Mouse (Mus musculus) forebrain, embryonic 13.5 days (tissue): ENCODE data around the gene Smagp. TPM values are rescaled to one million over a fixed set of nuclear protein-coding genes. Genes with fewer than 3 reads are reported as not detected.

Experiments
- ATAC-seq: fragments of 200-750 bp; cut with Nextera tagmentation; 2 replicates; pipeline ENCODE4 v1.8.0; 2017
- H3K27ac ChIP-seq: fragments of 300-500 bp; sonication (generic); 2 replicates; pipeline ENCODE4 v1.5.1; 2015; ENCODE audit warnings: inconsistent platforms, mild to moderate bottlenecking, moderate library complexity
- H3K27me3 ChIP-seq: fragments of 300-500 bp; sonication (generic); 2 replicates; pipeline ENCODE4 v1.6.1; 2015; ENCODE audit warnings: mild to moderate bottlenecking, inconsistent platforms
- H3K36me3 ChIP-seq: fragments of 300-500 bp; sonication (generic); 2 replicates; pipeline ENCODE4 v1.6.1; 2015; ENCODE audit warnings: mild to moderate bottlenecking, inconsistent platforms; ENCODE audit not compliant: poor library complexity, severe bottlenecking
- H3K4me1 ChIP-seq: fragments of 300-500 bp; sonication (generic); 2 replicates; pipeline ENCODE4 v1.6.1; 2015; ENCODE audit warnings: inconsistent platforms
- H3K4me2 ChIP-seq: fragments of 300-500 bp; sonication (generic); 2 replicates; pipeline ENCODE4 v1.6.1; 2015; ENCODE audit warnings: inconsistent platforms, mild to moderate bottlenecking, moderate library complexity
- H3K4me3 ChIP-seq: fragments of 300-500 bp; sonication (generic); 2 replicates; pipeline ENCODE4 v1.5.1; 2015; ENCODE audit warnings: mild to moderate bottlenecking, inconsistent platforms
- H3K9ac ChIP-seq: fragments of 300-500 bp; sonication (generic); 2 replicates; pipeline ENCODE4 v1.6.1; 2015; ENCODE audit warnings: mild to moderate bottlenecking, inconsistent platforms
- H3K9me3 ChIP-seq: fragments of 300-500 bp; sonication (generic); replicated peaks from 2 replicates; pipeline ENCODE4 v1.6.1; 2016; ENCODE audit warnings: inconsistent platforms
- WGBS: fragments of 180-500 bp; shearing (Covaris S2); methylation state at CpG from one replicate; pipeline ENCODE4 v1.1.7; 2015; 5-methylcytosine and 5-hydroxymethylcytosine counted together
- polyA plus RNA-seq: library from polyadenylated mRNA; unstranded; fragments of >200 nt; fragmentation: Nextera tagmentation; extraction: Ambion mirVana; gene quantifications from 2 replicates; pipeline ENCODE4 v1.2.1, GENCODE M21; 2015

The Smagp gene
- polyA plus RNA-seq, 1 experiment from 2014 or later = 2.1 TPM

GRCm38 (mm10) chr15:100660306-100660705 is 23.6 kb upstream of the Smagp start:
- H3K27ac ChIP-seq = no peak overlapping the region
- no peak overlapping the region for H3K4me2 ChIP-seq
- no peaks in the 10 kb centered on the region for H3K36me3 ChIP-seq
- H3K9ac ChIP-seq = no peak overlapping the region
- no peaks in the 10 kb centered on the region for H3K27me3 ChIP-seq
- no peak overlapping the region for H3K4me3 ChIP-seq
- WGBS = 89% methylated on average over 9 of the region's 9 CpGs
- ATAC-seq = no peak
- no peaks in the 10 kb centered on the region for H3K9me3 ChIP-seq
- no peaks in the 10 kb centered on the region for H3K4me1 ChIP-seq

DNA sequence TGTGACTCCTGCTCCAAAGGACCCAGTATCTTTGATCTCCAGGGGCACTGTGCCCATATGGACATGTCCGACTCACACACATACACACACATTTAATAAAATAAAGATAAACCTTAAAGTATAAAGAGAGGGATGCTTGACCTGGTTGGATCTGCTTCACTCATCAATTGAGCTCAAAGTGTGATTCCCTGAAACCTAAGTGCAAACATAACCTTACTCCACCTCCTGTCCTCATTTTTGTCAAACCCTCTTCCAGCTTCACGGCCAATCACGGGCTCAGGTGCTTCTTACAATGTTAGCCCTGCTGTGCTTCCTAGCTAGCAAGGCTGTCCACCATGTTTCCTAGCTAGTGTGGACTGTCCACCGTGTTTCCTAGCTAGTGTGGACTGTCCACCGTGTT is 18.5 kb upstream of the Smagp start:
- Histone ChIP-seq H3K9me3 (no peaks in the 10 kb centered on the region), H3K9ac (no peak overlapping the region), H3K27me3 (no peaks in the 10 kb centered on the region), H3K4me3 (no peak overlapping the region), H3K36me3 (no peaks in the 10 kb centered on the region), H3K4me2 (no peak overlapping the region), H3K27ac (no peak overlapping the region), H3K4me1 (no peaks in the 10 kb centered on the region)
- WGBS = 86% methylated on average over 5 of the region's 5 CpGs
- ATAC-seq = no peak

DNA sequence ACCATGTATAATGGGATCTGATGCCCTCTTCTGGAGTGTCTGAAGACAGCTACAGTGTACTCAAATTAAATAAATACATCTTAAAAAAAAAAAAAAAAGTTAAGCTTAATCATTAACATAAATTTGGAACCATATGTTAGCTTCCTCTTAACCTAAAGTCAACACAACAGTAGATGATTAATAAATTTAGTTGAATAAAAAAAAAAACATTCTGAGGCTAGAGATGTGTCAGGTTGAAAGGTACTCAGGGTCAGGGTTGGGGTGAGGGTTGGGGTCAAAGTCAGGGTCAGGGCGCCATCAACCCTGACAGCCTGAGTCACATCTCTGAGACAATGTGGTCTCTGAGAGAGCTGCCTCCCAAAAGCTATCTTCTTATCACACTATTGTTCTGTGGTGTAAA is 17.5 kb upstream of the Smagp start:
- Histone ChIP-seq H3K4me3 (no peak overlapping the region), H3K27ac (no peak overlapping the region), H3K9me3 (no peaks in the 10 kb centered on the region), H3K9ac (no peak overlapping the region), H3K4me1 (no peaks in the 10 kb centered on the region), H3K27me3 (no peaks in the 10 kb centered on the region), H3K4me2 (no peak overlapping the region), H3K36me3 (no peaks in the 10 kb centered on the region)
- WGBS = 92% methylated on average over 1 of the region's 1 CpGs
- ATAC-seq = no peak

GRCm38 (mm10) chr15:100651610-100652009 is 14.9 kb upstream of the Smagp start:
- H3K4me1 ChIP-seq = no peaks in the 10 kb centered on the region
- no peaks in the 10 kb centered on the region for H3K9me3 ChIP-seq
- H3K36me3 ChIP-seq = no peaks in the 10 kb centered on the region
- no peak overlapping the region for H3K4me2 ChIP-seq
- ATAC-seq = no peak
- H3K27me3 ChIP-seq = no peaks in the 10 kb centered on the region
- H3K9ac ChIP-seq = no peak overlapping the region
- no peak overlapping the region for H3K27ac ChIP-seq
- WGBS = 86% methylated on average over 9 of the region's 9 CpGs
- no peak overlapping the region for H3K4me3 ChIP-seq

GRCm38 (mm10) chr15:100650111-100650510 is 13.4 kb upstream of the Smagp start:
- Histone ChIP-seq H3K9me3 (no peaks in the 10 kb centered on the region), H3K27ac (no peak overlapping the region), H3K4me3 (no peak overlapping the region), H3K4me1 (no peaks in the 10 kb centered on the region), H3K36me3 (no peaks in the 10 kb centered on the region), H3K9ac (no peak overlapping the region), H3K27me3 (no peaks in the 10 kb centered on the region), H3K4me2 (no peak overlapping the region)
- no peak for ATAC-seq
- 87% methylated on average over 10 of the region's 10 CpGs for WGBS

DNA sequence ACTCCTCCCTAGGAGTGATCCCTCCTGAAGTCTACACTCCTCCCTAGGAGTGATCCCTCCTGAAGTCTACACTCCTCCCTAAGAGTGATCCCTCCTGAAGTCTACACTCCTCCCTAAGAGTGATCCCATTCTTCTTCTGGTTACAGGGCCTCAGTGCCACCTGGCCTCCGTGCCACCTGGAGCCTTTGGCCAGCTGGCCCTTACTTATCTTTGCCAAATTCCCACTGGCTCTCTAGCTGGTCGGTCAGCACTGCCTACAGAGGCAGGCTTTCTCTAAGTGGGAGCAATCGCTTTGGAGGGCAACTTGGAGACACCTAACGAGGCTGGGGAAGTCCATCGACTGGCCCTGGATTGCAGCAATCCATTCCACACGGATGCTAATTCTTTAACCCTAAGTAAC is 9.4 kb upstream of the Smagp start:
- H3K27ac ChIP-seq = no peak overlapping the region
- no peak overlapping the region for H3K4me2 ChIP-seq
- no peak overlapping the region for H3K9ac ChIP-seq
- H3K36me3 ChIP-seq = no peaks in the 10 kb centered on the region
- no peaks in the 10 kb centered on the region for H3K4me1 ChIP-seq
- WGBS = 78% methylated on average over 6 of the region's 6 CpGs
- H3K4me3 ChIP-seq = no peak overlapping the region
- no peak for ATAC-seq
- no peaks in the 10 kb centered on the region for H3K9me3 ChIP-seq
- H3K27me3 ChIP-seq = no peaks in the 10 kb centered on the region

- peaks cover 18% of the 10 kb centered on the region for H3K27me3 ChIP-seq
- 92% methylated on average over 7 of the region's 7 CpGs for WGBS
- H3K9me3 ChIP-seq = no peaks in the 10 kb centered on the region
- H3K4me2 ChIP-seq = no peak overlapping the region
- H3K9ac ChIP-seq = no peak overlapping the region
- no peaks in the 10 kb centered on the region for H3K4me1 ChIP-seq
- no peak for ATAC-seq
- H3K36me3 ChIP-seq = no peaks in the 10 kb centered on the region
- no peak overlapping the region for H3K27ac ChIP-seq
- H3K4me3 ChIP-seq = no peak overlapping the region
Observed at GRCm38 (mm10) chr15:100642451-100642850, 5.7 kb upstream of the Smagp start.

- Histone ChIP-seq H3K27ac (no peak overlapping the region), H3K4me1 (peaks cover 10% of the 10 kb centered on the region), H3K4me3 (no peak overlapping the region), H3K27me3 (peaks cover 29% of the 10 kb centered on the region), H3K36me3 (no peaks in the 10 kb centered on the region), H3K9me3 (no peaks in the 10 kb centered on the region), H3K9ac (no peak overlapping the region), H3K4me2 (no peak overlapping the region)
- 75% methylated on average over 10 of the region's 16 CpGs for whole genome bisulfite sequencing
- ATAC-seq = no peak
Observed at GRCm38 (mm10) chr15:100641226-100641810, 4.6 kb upstream of the Smagp start.

- Histone ChIP-seq H3K36me3 (no peaks in the 10 kb centered on the region), H3K27me3 (peaks cover 40% of the 10 kb centered on the region), H3K4me1 (peaks cover 13% of the 10 kb centered on the region), H3K4me3 (no peak overlapping the region), H3K9ac (no peak overlapping the region), H3K27ac (no peak overlapping the region), H3K9me3 (no peaks in the 10 kb centered on the region), H3K4me2 (no peak overlapping the region)
- no peak for ATAC-seq
- 75% methylated on average over 16 of the region's 16 CpGs for WGBS
Observed at GRCm38 (mm10) chr15:100639972-100640750, 3.4 kb upstream of the Smagp start.

DNA sequence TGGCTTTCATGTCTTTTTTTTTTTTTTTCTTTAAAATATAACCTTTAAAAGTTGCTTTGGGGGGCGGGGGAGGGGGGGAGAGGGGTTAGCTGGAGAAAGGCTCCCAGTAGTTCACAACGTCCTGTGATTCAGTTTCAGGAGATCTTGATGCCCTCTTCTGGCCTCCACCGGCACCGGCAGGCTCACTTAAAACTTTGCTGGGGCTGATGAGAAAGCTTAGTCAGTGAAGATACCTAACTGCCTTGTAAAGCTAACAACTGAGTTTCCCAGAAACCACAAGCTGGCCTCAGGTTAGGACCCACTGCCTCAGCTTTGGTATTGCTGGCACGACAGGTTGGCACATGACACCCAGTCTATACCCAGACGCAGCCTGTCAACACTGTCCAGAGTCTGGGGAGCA is 921 bp upstream of the Smagp start:
- H3K4me1 ChIP-seq = peaks cover 13% of the 10 kb centered on the region
- 20% methylated on average over 6 of the region's 6 CpGs for WGBS
- no peak for ATAC-seq
- H3K36me3 ChIP-seq = no peaks in the 10 kb centered on the region
- H3K27me3 ChIP-seq = peaks cover 59% of the 10 kb centered on the region
- H3K4me2 ChIP-seq = no peak overlapping the region
- H3K4me3 ChIP-seq = no peak overlapping the region
- no peak overlapping the region for H3K27ac ChIP-seq
- H3K9me3 ChIP-seq = no peaks in the 10 kb centered on the region
- no peak overlapping the region for H3K9ac ChIP-seq

DNA sequence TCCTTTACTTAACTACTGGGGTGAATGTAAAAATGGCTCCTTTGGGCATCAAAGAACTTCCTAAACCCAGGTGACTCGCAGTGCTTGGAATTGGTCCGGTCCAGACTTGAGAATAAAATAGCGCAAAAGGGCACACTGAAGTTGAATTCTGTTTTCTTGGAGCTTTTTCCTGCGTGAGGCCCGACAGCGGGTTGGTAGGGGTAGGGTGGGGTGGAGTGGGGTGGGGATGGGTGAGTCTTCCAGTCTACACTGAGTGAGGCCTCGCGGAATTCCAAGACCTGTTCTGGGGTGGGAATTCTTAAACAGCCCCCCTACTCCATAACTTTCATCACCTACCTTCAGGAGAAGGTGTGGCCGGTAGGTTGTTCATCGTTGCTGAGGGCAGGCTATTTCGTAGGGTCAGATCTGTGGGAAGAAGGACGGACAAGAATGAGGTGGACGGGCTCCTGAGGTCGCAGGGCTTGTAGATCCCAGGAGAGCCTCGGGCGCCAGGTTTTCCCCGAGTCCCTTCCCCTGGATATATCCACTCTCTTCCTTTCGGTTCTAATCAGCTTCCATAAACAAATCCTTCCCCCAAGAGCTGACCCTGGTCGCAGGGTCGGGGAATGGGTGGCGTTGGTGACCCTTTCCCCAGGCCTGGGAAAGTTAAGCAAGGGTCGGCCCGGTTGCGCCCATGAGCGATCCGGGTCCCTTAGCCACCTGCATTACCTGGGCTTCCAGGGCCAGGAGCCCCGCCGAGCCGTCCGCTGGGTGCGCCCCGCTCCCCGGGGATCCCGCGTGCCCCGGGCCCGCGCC is 692 bp downstream of the Smagp start:
- Histone ChIP-seq H3K4me2 (peak overlapping the region; percentile 76), H3K4me3 (peak overlapping the region; percentile 43), H3K4me1 (peaks cover 13% of the 10 kb centered on the region), H3K36me3 (no peaks in the 10 kb centered on the region), H3K9ac (peak overlapping the region; percentile 37), H3K9me3 (no peaks in the 10 kb centered on the region), H3K27ac (no peak overlapping the region), H3K27me3 (peaks cover 63% of the 10 kb centered on the region)
- WGBS = 2% methylated on average over 38 of the region's 38 CpGs
- no peak for ATAC-seq

DNA sequence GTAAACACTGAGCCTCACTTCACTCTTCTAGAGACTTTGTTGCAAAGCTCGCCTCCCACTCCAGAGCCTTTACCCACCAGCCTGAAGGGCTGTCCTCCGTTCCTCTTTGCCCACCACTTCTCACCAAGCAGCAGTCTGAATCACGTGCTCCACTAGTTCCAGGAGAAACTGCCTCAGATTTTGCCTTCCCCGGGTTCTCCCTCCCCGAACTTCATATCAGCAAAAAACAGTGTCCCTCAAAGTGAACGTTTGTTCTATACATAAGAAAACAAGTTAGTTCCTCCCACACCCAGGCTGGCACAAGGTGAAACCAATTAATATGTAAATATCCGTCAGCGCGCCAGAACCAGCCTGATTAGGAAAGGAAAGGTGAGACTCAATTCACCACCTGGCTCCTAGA is 1.5 kb downstream of the Smagp start:
- peaks cover 64% of the 10 kb centered on the region for H3K27me3 ChIP-seq
- no peak for ATAC-seq
- no peaks in the 10 kb centered on the region for H3K9me3 ChIP-seq

More for the DNA sequence above, 1.5 kb downstream of the Smagp start:
- H3K27ac ChIP-seq = no peak overlapping the region
- H3K4me3 ChIP-seq = no peak overlapping the region
- H3K4me2 ChIP-seq = no peak overlapping the region
- no peak overlapping the region for H3K9ac ChIP-seq
- 6% methylated on average over 9 of the region's 9 CpGs for WGBS
- H3K4me1 ChIP-seq = peaks cover 13% of the 10 kb centered on the region
- no peaks in the 10 kb centered on the region for H3K36me3 ChIP-seq
